Mouse (Mus musculus) megakaryocyte, embryonic 14.5 days (primary cell): ENCODE results near the gene Sipa1l2.

Experiments used
- FLI1 ChIP-seq: IDR thresholded peaks from 2 replicates; pipeline ENCODE4 v1.6.1; 2012; ENCODE audit warnings: low read length, inconsistent platforms, mixed read lengths
- GATA1 ChIP-seq: IDR thresholded peaks from 3 replicates; pipeline ENCODE4 v1.6.1; 2012; ENCODE audit warnings: mixed read lengths, low read length, inconsistent platforms, borderline replicate concordance

GRCm38 (mm10) chr8:125462901-125463300 lies 106.7 kb downstream of the Sipa1l2 start:
- no peak for TF ChIP-seq FLI1
- TF ChIP-seq GATA1, result no peak
